Mouse (Mus musculus) left cerebral cortex, adult 8-10 months (tissue): ENCODE measurements around the gene Klrb1f. TPM values are rescaled to one million over a fixed set of nuclear protein-coding genes. Genes with fewer than 3 reads are reported as not detected.

Experiments used
- total RNA-seq, 4 experiments: library from RNA; stranded (reverse); gene quantifications; 2 replicates each; pipeline ENCODE4 v1.2.4; 2022

The Klrb1f gene
- total RNA-seq, 4 experiments from 2014 or later = not detected

Other genes starting within 250 kb of the Klrb1f start
- gene Gm44511, start 219.6 kb upstream of the Klrb1f start, total RNA-seq = under 1 TPM in 1 of 4 experiments, not detected in 3; 0.82 TPM
- under 1 TPM in 2 of 4 experiments, not detected in 2; 0.46 to 0.70 TPM for gene Klrb1b, start 219.6 kb upstream of the Klrb1f start, total RNA-seq
- under 1 TPM in 1 of 4 experiments, not detected in 3; 0.17 TPM for gene Clec2i, start 158.3 kb upstream of the Klrb1f start, total RNA-seq
- 1 to 10 TPM in 3 of 4 experiments, under 1 TPM in 1; 0.84 to 1.7 (median 1.4) TPM for gene BC035044, start 154.8 kb upstream of the Klrb1f start, total RNA-seq
- gene Clec2g, start 111.5 kb upstream of the Klrb1f start, total RNA-seq = 1 to 10 TPM in 1 of 4 experiments, under 1 TPM in 2, not detected in 1; 0.53 to 1.2 (median 0.60) TPM
- gene Clec2e, start 55.0 kb downstream of the Klrb1f start, total RNA-seq = not detected
- gene Clec2d, start 134.7 kb downstream of the Klrb1f start, total RNA-seq = 1 to 10 TPM; 9.0 to 9.9 (median 9.7) TPM
- gene Cd69, start 229.5 kb downstream of the Klrb1f start, total RNA-seq = not detected